Mouse (Mus musculus) adrenal gland, postnatal 25 days (tissue): ENCODE results near the gene Mterf1a. TPM values are rescaled to one million over a fixed set of nuclear protein-coding genes. Genes with fewer than 3 reads are reported as not detected.
A peak's percentile ranks its signal among the peaks of the same experiment; 100 is the strongest.
"Not testable (repeated sequence)": the region's sequence is repeated elsewhere in the genome, so short reads cannot be mapped to it uniquely, and the experiment has no call there.

Experiments used
- DNase-seq: peaks from one replicate; pipeline ENCODE4 v3.0.0; 2021; ENCODE audit warnings: mixed read lengths
- long read RNA-seq: library from polyadenylated mRNA; stranded (forward); transcript quantifications from one replicate; pipeline ENCODE4 v2.0.0, GENCODE M21; 2021
- total RNA-seq: library from RNA; stranded (reverse); gene quantifications from 2 replicates; pipeline ENCODE4 v1.2.3, GENCODE M21; 2021

Gene Mterf1a
- 7.0 and 9.4 TPM in 2 replicates for total RNA-seq
- long read RNA-seq, partial matches to known transcripts = 4 of 9 reads
- long read RNA-seq, other reads (novel, unspliced or antisense) = 2 of 9 reads

DNA sequence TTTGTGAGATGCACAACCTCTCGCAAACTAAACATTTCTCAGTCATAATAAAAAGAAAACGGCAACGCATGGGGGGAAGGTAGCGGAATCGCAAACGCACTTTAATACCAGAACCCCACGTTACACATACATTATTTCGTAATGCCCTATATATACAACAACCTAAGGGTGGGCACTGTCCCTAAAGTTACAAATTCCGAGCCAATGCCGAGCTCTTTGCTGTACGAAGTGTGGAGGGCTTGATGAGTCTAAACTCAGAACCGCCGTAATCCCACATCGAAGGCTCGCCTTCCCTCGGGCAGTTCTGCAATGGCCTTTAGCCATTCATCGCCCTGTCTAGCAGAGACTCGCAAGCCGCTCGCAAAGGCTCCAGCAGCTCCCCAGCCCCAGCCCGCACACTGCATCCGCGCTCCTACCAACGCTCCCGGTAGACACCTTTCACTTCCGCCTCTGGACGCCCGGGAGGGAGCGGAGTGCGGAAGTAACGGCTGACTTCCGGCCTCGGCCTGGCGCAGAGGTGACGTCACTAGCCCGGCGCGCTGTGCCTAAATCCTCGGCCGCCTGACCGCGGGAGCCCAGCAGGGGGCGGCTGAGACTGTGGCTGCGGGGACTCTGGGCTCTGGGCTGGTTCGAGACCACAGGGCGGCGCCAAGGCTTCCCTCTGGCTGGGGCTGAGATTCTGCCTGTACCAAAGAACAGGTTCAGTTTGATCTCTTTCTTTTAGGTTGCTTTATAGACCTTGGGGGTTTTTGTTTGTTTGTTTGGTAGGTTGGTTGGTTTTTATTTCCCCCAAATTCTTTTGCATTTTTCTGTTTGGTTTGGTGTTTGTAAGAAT lies at the start of gene Mterf1a:
Gene Mterf1a, minus strand, starts transcription at position 475 of the 835 bp plus-strand sequence.
- DNase-seq = peak; percentile 9

DNA sequence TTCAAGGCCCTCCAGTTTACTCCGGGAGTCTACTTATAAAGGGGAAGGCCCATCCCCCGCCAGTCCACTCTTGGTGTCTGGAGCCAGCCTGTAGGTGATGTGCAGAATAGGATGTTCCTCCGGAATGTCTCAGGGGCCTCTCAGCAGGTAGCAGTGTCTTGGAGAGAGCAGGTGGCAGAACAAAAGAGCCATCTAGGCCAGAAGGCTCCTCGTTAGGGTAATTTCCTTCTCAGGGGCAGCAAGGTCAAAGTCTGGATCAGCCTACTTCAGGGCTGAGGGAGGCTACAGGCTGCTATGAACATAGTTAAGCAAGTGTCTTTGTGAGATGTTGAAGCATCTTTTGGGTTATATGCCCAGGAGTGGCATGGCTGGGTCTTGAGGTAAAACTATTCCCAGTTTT lies 49.4 kb upstream of the Mterf1a start:
- not testable (repeated sequence) for DNase-seq

DNA sequence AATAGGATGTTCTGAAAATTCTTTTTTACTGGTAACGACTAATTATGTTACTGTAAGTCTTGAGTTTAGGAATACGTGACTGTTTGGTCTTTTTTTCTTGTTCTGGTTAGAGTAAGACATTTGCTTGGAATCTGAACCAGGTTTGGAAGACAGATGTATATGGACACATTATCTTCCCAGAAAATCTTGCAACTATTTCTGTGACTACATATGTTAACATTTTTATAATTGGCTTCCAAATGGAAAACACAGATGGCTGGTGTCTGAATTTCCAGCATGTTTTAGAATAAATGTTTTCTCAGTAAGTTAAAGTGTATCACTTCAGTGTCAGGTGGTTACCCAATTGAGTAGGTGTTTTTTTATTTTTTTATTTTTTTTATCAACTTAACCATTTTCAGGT lies 47.5 kb upstream of the Mterf1a start:
- DNase-seq = no peak

GRCm38 (mm10) chr5:3939335-3939734 lies 45.6 kb upstream of the Mterf1a start:
- no peak for DNase-seq

DNA sequence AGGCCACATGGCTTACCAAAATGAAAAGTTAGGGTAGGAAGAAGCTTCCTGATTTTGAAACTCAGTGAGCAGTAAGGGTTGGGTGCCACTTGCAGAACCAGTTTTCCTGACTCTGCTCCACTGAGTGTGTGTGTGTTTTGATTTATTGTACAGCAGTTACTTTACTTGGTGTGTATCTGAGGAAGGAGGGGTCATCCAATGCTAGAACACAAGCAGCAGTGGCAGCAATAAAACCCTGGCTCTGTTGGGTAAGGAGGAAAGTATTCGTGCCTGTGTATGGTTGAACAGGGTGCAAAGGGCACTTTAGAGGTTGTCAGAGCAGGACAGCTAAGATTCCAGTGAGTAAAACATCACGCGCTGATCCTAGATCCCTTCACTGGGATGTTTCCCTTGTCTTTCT lies 45.2 kb upstream of the Mterf1a start:
- DNase-seq = no peak

- DNase-seq = no peak
These were observed 42.2 kb upstream of the Mterf1a start for GRCm38 (mm10) chr5:3935778-3936554.

GRCm38 (mm10) chr5:3935266-3935665 lies 41.5 kb upstream of the Mterf1a start:
- DNase-seq = no peak

GRCm38 (mm10) chr5:3933551-3933950 lies 39.8 kb upstream of the Mterf1a start:
- DNase-seq = no peak

GRCm38 (mm10) chr5:3931636-3932035 lies 37.9 kb upstream of the Mterf1a start:
- DNase-seq = no peak

GRCm38 (mm10) chr5:3930760-3931159 lies 37.0 kb upstream of the Mterf1a start:
- no peak for DNase-seq

GRCm38 (mm10) chr5:3928690-3929046 lies 34.9 kb upstream of the Mterf1a start:
- DNase-seq = peak; percentile 29

DNA sequence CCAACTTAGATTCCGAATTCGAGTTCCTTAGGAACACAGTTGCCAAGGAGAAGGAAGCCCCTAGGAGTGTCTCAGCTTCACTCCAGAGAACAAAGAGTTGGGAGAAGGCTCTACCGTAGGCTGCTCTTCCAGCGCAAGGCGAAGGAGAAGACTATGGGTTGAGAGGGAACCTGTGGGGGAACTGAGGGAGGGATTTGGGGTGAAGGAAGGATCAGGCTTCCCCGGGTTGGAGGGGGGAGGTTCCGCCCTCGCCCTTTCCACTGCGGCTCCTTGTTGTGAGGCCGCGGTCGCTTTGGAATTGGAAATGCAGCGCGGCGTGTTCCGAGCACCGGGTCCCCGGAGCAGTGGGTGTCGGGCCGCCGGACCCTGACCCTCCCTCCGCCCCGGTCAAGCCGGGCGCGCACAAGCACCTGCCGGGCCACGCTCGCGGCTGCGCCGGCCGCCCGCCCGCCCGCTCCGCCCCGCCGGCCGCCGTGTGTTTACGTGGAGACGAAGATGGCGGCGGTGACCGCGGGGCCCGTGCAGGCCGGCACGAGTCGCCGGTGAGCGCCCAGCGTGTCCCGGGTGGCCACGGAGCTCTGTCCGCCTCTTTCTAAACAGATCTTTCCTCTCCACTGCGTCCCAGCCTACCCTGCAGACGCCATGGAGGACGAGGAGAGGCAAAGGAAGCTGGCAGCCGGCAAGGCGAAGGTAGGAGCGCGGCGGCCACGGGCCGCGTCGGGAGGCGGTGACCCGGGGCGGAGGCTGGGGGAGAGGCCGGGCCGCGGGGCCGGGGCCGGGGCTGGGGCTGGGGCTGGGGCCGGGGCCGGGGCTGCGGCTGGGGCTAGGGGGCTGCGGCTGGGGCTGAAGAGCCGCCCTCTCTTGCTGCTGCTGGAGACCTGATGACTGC lies 34.3 kb upstream of the Mterf1a start, which contains the start of gene Akap9:
Gene Akap9, plus strand, starts transcription at position 254 of the 889 bp plus-strand sequence.
- DNase-seq = peak; percentile 82

DNA sequence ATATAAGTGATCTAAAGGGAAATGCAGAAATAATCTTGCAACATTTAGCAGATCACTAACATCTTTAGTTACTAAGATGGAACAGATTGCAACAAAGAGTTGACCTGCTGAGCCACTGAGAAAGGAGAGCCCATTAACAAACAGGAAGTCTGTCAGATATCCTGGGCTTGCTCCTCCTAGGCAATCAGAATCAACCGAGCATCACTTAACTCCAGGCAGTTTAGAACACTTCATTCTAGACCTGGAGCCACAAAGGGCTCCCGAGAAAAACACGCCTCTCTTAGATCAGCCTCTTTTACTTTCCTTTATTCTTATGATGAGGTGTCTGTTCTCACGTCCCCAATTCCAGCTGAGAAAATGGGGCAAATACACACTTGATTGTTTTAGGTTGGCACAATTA lies 32.9 kb upstream of the Mterf1a start:
- no peak for DNase-seq

DNA sequence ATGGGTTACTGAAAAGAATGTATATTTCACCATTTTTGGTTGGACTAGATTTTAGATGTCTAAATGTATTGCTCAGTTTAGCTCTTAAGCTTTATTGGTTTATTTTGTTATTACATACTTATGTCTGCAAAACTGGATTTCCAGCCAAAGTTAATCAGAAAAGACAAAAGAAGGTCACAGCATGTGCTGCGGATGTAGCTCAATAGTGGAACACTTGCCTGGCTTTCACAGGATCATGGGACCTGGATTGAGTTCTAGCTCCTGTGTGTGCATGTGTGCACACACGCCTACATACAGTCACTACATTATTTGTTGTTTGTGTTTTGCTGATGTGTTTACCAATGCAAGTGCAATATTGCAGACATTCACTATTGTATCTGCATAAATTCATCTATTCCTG lies 28.6 kb upstream of the Mterf1a start:
- no peak for DNase-seq

DNA sequence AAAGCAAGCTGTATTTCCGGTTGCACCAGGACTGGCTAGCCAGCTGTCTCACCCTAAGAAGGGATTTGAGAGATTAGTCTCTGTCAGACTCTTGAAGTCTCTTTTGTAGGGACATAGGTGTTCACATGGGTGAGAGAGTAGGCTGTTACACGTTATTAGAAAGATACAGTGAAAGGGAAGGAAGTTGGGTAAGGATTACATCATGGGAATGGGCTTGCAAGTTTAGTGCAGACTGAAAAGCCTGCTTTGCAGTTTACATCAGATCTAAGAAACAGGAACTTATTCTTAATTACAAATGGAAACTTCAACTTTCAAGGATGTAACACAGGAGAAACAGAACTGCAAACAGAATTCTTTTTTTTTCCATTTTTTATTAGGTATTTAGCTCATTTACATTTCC lies 11.7 kb upstream of the Mterf1a start:
- DNase-seq = no peak

DNA sequence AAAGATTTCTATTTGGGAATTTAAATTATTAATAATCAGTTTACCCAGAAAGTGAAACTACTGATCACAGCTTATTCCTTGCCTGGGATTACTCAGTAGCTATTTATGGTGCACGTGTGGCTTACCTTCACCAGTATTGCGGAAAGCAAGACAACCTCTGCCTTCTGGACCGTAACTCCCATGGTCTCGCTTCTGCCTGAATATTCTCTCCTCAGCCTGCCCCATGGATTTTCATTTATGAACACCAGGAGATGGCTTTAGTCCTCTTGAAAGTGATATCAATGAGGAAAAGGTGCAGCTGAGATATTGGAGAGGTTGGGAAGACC lies 524 bp upstream of the Mterf1a start:
- DNase-seq = not testable (repeated sequence)

GRCm38 (mm10) chr5:3889201-3889600 lies 4.5 kb downstream of the Mterf1a start:
- DNase-seq = no peak

GRCm38 (mm10) chr5:3886862-3887261 lies 6.9 kb downstream of the Mterf1a start:
- DNase-seq = not testable (repeated sequence)

DNA sequence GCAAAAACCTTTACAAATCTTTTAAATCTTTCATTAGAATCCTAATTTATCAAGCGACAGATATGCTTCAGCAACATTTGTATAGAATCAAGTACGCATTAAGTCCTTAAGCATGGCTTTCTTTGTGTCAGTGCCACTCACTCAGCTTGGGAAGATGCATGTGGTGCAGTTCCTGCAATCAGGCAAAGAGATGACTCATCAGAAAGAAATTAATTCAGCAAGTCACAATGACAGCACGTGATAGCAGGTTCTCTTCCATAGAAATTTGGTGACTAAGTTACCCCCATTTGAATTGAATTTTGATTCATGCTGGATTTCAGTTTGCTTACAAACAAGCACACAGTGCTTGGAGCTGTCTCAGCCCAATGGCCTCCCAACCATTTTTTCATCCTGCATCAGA lies 20.2 kb downstream of the Mterf1a start:
- no peak for DNase-seq

DNA sequence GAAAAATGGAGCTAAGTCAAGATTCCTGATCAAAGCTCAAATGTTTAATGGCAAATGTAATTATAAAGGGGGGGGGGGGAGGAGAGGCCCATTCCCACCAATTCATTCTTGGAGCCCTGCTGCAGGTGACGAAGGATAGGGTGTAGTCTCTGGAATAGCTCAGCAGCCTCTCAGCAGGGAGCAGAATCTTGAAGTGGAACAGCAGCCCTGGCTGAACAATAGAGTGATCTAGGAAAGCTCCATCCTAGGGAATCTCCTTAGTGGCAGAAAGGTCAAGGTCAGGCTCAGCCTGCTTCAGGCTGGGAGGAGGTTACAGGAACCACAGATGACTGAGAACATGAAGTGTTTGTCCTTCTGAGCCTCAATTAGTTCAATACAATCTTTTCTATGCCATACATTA lies 21.4 kb downstream of the Mterf1a start:
- no peak for DNase-seq

DNA sequence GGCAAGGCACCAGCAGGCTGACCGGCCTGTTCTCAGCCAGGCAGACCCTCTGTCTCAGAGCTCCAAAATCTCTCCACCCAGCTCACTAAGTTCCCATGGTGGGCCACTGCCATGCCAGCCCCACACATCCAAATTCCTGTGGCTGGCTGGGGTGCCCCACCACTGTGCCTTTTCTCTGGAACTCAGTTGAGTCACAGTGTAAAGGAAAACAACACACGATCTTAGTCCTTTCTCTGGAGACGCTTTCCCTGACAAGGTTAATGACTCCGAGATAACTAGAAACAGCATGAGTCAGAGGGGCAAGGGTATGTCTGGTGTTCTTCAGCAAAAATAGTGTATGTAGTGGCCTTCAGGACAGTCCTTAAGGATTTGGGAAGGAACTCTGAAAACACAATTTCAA lies 23.6 kb downstream of the Mterf1a start:
- peak; percentile 8 for DNase-seq

- peak; percentile 14 for DNase-seq
These were observed 48.7 kb downstream of the Mterf1a start, which contains the start of gene Lrrd1 for GRCm38 (mm10) chr5:3845026-3845425. Gene Lrrd1 (plus strand): TSS chr5:3845173.
